Mouse (Mus musculus): ENCODE results near the gene Cx3cl1.

DNA sequence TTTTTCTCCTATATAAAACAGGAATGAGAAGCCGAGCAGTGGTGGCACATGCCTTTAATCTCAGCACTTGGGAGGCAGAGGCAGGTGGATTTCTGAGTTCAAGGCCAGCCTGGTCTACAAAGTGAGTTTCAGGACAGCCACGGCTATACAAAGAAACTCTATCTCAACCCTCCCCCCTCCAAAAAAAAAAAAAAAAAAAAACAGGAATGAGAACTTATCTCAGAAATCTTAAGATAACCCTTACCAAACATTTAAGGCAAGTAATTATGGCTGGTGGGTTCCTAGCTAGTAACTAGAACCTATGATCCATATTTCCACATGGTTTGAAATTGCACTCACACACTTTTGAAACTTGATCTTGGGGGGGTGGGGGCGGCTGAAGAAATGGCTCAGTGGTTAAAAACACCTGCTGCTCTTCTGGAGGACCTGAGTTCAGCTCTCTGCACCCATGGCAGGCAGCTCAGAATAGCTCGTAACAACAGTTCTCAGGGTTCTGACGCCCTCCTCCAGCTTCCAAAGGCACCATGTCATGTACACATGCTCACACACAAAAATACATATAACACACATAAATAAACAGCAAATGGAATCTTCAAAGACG, 14.3 kb downstream of the Cx3cl1 start:
- TF ChIP-seq CTCF (conservative IDR thresholded peaks at IDR 0.05; ENCODE audit: insufficient read depth, insufficient read length, low read depth, low read length) (no peak), POLR2A (IDR thresholded peaks at IDR 0.05; ENCODE audit: low read depth, low read length) (no peak)
